Mouse (Mus musculus) cerebellum, adult (tissue): Measurements from ENCODE around the gene Pigp.
A peak's percentile ranks its signal among the peaks of the same experiment; 100 is the strongest.

Experiments
- ATAC-seq: cut with Nextera tagmentation; 2 replicates; pipeline ENCODE4 v1.9.2; 2017; ENCODE audit warnings: mild to moderate bottlenecking, moderate library complexity, mixed read lengths; ENCODE audit not compliant: insufficient number of reproducible peaks, low FRiP score, low TSS enrichment

The Pigp gene

DNA sequence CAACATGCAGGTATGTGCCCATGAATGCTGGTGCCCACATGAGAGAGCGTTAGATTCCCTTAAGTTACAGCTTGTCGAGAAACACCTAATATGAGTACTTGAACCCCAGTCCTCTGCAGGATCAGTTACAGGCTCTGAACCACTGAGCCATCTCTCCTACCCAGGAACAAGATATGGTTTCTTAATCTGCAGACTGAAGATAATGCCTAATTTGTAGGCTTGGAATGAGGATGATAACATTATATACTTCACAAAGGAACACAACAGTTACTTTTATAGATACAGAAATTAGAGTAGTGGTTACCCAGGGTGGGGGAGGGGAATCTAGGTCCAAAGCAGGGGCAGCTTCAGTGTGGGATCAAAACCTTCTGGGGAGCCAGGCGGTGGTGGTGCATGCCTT lies 45.6 kb downstream of the Pigp start:
- ATAC-seq: no peak

DNA sequence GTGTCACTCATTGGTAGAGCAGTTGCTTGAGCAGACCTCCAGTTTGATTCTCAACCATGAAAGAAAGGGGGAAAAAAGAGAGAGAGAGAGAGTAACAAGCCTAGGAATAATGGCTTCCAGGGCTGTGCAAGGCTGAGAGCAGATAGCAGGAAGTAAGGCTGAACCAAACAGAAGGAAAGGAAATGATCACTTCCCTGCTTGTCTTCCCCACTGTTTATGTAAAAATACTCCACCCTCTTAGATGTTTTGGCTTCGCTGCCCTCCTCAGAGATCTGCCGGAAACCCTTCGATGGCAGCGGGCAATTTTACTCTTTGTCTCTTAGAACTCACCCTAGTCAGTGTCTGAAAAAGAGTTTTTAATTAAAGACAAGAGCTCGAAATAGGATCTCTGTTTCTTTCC lies 48.0 kb downstream of the Pigp start:
- no peak for ATAC-seq

GRCm38 (mm10) chr16:94320223-94320622 lies 51.4 kb downstream of the Pigp start:
- no peak for ATAC-seq

- no peak for ATAC-seq
Observed at GRCm38 (mm10) chr16:94317752-94318151, 53.9 kb downstream of the Pigp start.

DNA sequence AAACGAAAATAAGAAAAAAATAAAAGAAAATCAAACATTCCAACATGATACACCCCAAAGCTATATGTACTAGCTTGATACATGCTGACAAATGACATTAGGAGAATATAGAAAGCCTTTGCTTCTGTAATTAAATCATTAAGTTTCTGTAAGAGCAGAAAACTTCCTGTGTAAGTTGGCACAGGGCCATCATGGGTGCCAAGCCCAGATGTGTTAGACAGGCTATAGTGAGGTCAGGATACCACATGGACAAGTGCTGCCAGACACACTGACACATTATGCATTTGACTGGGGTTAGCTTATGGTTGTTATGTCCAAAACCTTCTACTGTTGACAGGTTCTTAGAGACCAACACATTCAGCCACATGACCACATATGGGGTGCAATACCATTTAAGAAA lies 56.4 kb downstream of the Pigp start:
- ATAC-seq: no peak

DNA sequence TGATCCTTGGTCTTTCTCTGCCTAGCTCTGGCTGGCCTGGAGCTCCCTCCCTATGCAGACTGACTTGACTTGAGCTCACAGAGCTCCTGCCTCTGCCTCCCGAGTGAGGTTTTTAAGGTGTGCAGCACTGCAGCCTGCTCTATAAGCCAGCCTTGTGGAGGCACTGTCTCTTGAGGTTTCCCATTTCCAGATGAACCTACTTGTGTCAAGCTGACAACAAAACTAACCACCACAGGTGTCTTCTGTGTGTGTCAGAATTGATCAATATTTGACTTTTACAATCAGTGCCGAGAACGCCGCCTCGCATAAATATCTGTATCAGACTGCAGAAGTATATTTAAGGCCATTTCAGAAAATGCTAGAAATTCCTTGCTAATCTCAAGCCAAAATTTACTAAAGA lies 57.0 kb downstream of the Pigp start:
- no peak for ATAC-seq

DNA sequence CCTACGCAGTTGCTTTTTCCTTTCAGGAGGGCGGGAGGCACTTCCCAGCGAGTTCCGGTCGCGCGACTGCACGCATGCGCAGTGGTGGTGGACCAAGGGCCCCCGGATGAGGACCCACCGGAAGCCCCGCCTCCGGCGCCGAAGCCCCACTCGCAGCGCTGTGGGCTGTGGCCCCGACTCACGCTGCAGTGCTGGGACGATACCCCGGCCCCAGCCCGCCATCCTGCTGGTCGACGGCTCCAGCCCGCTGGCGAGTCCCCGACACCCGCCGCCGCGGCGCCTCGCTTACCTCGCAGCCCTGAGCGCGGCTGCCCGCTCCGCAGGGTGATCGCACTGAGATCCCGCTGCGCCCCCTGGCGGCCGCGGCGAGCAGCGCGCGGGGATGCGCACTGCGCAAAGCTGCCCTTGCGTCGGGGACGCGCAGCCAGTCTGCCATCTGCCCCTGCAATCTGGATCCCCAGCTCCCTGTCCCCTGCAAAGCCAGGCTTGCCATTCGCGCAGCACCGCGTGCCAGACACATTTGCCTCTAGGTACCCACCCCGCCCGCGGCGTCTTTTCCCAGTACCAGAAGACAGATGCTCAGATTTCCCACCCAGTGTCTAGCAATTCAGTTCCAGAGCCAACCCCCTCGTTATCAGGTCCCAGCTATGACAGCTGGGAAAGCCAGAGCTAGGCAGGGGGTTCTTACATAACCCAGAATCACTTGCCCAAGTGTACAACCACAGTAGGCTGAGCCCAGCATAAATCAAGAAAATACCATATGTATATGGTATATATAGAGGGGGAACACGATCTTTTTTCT lies 58.2 kb downstream of the Pigp start, which contains the start of gene Hlcs:
Hlcs (minus strand) TSS at position 343 of the 802 bp plus-strand sequence.
- ATAC-seq: peak; percentile 73

DNA sequence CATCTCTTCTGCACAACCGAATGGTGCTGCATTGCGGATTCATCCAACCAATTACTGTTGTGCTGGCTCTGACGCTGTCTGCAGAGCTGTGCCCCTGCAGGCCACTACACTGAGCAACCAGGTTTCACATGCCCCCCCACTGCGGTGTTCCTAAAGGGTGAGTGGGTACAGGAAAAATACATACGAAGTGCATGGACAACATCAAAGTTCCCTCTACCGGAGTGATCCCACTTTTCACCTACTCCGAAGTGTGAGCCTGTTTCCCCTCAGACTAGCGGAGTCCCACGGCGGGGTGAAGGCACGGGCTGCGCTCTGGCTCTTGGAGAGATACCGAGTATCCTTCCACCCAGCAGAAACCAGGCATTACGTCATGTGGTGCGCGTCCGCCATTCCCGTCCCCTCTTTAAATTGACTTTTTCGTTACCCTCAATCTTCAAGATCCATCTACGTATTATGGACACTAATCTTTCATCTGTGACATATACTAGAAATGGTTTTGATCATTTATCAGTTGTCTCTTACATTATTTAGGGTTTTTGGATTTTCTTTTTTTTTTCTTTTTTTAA lies 58.9 kb downstream of the Pigp start:
- peak; percentile 71 for ATAC-seq

- ATAC-seq: no peak
Observed at GRCm38 (mm10) chr16:94311931-94312330, 59.7 kb downstream of the Pigp start.

DNA sequence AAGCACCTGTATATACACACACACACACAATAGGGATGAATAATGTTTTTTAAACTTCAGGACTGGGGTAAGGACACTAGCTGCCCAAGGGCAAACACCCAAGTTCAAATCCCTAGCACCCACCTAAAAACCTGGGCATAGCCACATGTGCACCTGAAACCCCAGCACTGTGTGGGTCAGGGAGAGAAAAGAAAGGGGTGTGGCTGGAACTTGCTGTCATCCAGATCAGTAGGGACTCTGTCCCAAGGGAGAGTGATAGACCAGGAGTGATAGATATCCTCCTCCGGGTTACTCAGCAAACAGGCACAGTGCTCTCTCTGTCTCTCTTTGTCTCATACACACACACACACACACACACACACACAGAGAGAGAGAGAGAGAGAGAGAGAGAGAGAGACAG lies 60.2 kb downstream of the Pigp start:
- no peak for ATAC-seq

GRCm38 (mm10) chr16:94309025-94309424 lies 62.6 kb downstream of the Pigp start:
- no peak for ATAC-seq
